Mouse (Mus musculus) heart, adult 2 months (tissue): ENCODE data around the gene Cfap45.

ENCODE experiments used
- CTCF ChIP-seq: fragments of 200-600 bp; IDR thresholded peaks from 2 replicates; pipeline ENCODE4 v1.8.1; 2022; ENCODE audit warnings: antibody characterized with exemption, mild to moderate bottlenecking, moderate library complexity
- EP300 ChIP-seq: fragments of 200-500 bp; IDR thresholded peaks from 2 replicates; pipeline ENCODE4 v1.6.1; 2011; ENCODE audit warnings: low read depth, low read length, control low read depth; ENCODE audit not compliant: insufficient read depth
- POLR2A ChIP-seq: fragments of 200-500 bp; IDR thresholded peaks from 2 replicates; pipeline ENCODE4 v1.6.1; 2011; ENCODE audit warnings: mild to moderate bottlenecking, low read depth, low read length, control low read depth; ENCODE audit not compliant: insufficient read depth

DNA sequence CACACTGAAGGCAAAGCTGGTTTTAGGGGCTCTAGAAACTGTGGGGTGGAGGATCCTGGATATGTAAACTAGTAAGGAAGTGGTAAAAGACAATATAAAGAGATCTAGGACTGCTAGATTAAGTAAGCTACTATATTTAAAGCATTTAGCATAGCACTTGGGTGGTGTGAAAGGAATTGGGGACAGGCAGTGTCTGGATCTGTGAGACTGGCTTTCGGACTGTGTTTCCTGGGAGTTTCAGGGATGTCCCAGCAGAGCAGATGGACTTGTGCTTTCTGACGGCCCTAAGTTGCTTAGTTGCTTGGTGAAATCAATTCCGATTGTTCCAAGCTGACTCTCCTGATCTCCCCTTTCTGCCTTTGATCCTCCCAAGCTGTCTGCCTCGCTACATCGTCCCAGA is 34.0 kb upstream of the Cfap45 start:
- TF ChIP-seq EP300 (no peak), POLR2A (no peak), CTCF (no peak)
